Mouse (Mus musculus): ENCODE results near the gene Olfr1039.
"Not testable (repeated sequence)": the region's sequence is repeated elsewhere in the genome, so short reads cannot be mapped to it uniquely, and the experiment has no call there.

Olfr1039 gene

DNA sequence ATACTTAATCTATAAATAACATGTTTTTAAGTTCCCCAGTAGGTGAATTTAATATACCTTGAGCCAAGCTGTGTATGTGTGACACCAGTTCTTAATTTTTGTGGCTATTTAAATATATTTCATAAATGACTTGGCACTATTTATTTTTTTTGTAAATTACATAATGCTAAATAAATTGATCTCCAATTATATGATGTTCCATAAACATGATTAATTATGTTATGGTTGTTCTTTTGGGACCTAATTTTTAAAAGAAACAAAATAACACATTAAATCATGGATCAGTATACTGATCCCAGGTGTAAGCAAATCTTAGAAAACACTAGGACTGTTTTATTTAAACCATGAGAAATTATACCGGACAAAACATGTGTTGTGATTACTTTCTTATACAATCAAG lies at the start of gene Olfr1039:
TSS of gene Olfr1039 (minus strand) at position 101 of the 400 bp plus-strand sequence.
- DNase-seq (ENCODE audit: low spot score) = no peak

GRCm38 (mm10) chr2:86179950-86180349 lies 44.2 kb upstream of the Olfr1039 start:
- no peak for DNase-seq (ENCODE audit: low spot score)

- no peak for DNase-seq (ENCODE audit: low spot score)
These were observed 42.0 kb upstream of the Olfr1039 start, which contains the start of gene Olfr1044 for GRCm38 (mm10) chr2:86177720-86178119. Gene Olfr1044 (minus strand): TSS chr2:86177820.

GRCm38 (mm10) chr2:86175422-86175821 lies 39.7 kb upstream of the Olfr1039 start:
- not testable (repeated sequence) for DNase-seq (ENCODE audit: low spot score)

- DNase-seq (ENCODE audit: low spot score) = no peak
These were observed 31.7 kb upstream of the Olfr1039 start, which contains the start of gene Olfr1043 for GRCm38 (mm10) chr2:86167422-86167821. Gene Olfr1043 (minus strand): TSS chr2:86167522.

GRCm38 (mm10) chr2:86161738-86162137 lies 26.0 kb upstream of the Olfr1039 start, which contains the start of gene Olfr1042:
Gene Olfr1042 (minus strand): TSS chr2:86161838.
- DNase-seq (ENCODE audit: low spot score) = no peak

GRCm38 (mm10) chr2:86146632-86147031 lies 10.9 kb upstream of the Olfr1039 start, which contains the start of gene Olfr1040:
Gene Olfr1040 (minus strand): TSS chr2:86146732.
- no peak for DNase-seq (ENCODE audit: low spot score)

DNA sequence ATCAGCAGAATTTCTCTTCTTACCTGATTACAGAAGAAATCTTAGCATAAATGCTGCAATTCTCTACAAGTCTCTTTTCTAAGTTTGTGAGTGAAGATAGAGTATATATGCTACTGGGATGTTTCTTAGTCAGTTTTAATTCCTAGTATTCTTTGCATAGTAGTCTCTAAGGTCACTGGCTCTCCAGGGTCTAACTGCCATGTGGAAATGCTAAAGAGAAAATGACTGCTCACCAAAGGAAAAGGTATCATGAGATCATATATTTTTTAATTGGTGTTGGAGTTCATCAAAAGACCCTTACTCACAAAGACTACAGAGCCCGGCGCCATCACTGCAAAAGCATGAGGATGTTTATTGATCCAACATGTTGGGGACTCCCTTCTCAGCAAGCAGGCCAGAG lies 48.4 kb downstream of the Olfr1039 start, which contains the start of gene Olfr1037:
TSS of gene Olfr1037 (minus strand) at position 101 of the 400 bp plus-strand sequence.
- no peak for DNase-seq (ENCODE audit: low spot score)

DNA sequence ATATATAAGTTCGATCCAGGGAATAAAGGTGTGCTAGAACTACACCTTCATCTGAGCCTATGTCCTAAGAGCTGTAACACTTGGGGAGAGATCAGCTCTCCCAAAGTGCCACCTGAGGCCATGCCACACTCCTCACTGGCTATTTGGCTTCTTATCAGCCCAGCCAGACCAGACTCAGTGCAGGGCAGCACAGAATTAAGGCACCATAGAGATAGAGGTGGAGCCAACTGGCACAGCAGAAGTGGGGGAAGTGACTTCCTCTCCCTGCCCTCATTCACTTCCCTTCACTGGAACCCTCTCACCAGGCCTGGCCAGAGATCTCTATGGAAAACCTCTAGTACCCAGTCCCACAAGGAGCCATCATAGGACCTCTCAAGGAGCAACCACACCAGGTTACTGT lies 55.2 kb downstream of the Olfr1039 start:
- DNase-seq (ENCODE audit: low spot score) = not testable (repeated sequence)
